Mouse (Mus musculus): ENCODE measurements around the gene Ccdc149.

- no peak for TF ChIP-seq CTCF (IDR thresholded peaks at IDR 0.05)
- TF ChIP-seq EP300 (IDR thresholded peaks at IDR 0.05), result no peak
These were observed 79.8 kb downstream of the Ccdc149 start for GRCm38 (mm10) chr5:52391471-52391870.
